Mouse (Mus musculus) hematopoietic stem cell, adult 5-6 weeks (primary cell): ENCODE results near the gene Olfr631. TPM values are rescaled to one million over a fixed set of nuclear protein-coding genes. Genes with fewer than 3 reads are reported as not detected.
"Not testable (repeated sequence)": the region's sequence is repeated elsewhere in the genome, so short reads cannot be mapped to it uniquely, and the experiment has no call there.

Source experiments
- ATAC-seq, 2 experiments: fragments of 125-278 bp in 1 of 2; replicated peaks in 1 of 2; 2 replicates each; pipeline ENCODE4 v1.8.0; 2016 to 2017; ENCODE audit warnings: inconsistent platforms in 2 of 2, mild to moderate bottlenecking in 2 of 2, moderate number of reproducible peaks in 2 of 2, low read depth in 1 of 2, moderate TSS enrichment in 1 of 2; ENCODE audit not compliant: low FRiP score in 2 of 2, poor library complexity in 2 of 2, severe bottlenecking in 2 of 2, insufficient read depth in 1 of 2, low TSS enrichment in 1 of 2
- total RNA-seq: library from RNA; stranded (forward); fragments of 172-1452, 232-1000 nt; gene quantifications from 2 replicates; pipeline ENCODE4 v1.2.3, GENCODE M21; 2017

The Olfr631 gene
- total RNA-seq = not detected in 2 replicates

DNA sequence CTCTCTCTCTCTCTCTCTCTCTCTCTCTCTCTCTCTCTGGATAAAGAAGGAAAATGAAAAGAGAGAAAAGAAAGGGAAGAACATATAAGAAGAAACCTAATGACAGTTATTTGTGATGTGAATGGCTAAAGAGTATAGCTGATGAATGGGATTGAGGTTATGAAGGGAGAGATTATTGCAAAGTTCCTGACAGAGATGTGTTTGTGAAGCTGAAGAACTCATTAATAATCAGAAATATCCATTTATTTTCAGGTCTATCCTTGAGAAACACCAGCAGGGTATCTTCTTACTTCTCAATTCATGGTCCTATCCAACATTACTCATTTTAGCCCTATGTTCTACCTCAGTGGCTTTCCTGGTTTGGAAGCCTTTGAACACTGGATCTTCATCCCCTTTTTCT is at the start of gene Olfr631:
Gene Olfr631 (plus strand): TSS at position 301 of the 400 bp plus-strand sequence.
- ATAC-seq = no peak

DNA sequence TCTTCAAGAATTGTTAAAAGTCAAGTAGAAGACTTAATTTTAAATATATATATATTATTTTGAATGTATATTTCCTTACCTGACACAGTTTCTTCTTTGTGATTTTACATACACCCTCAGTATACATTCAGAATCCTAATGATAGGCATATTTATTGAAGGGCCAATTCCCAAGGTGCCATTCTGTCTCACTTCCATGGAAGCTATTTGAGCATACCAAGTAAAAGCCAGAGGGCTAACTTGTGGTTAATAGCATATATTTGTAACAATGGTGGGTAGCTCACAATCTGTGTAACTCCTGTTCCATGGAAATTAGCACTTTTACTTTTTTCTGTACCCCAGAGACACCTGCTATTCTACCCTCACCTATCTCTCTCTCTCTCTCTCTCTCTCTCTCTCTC is 42.5 kb upstream of the Olfr631 start, which contains the start of gene Olfr66:
Gene Olfr66 (minus strand): TSS at position 101 of the 400 bp plus-strand sequence.
- no peak for ATAC-seq

DNA sequence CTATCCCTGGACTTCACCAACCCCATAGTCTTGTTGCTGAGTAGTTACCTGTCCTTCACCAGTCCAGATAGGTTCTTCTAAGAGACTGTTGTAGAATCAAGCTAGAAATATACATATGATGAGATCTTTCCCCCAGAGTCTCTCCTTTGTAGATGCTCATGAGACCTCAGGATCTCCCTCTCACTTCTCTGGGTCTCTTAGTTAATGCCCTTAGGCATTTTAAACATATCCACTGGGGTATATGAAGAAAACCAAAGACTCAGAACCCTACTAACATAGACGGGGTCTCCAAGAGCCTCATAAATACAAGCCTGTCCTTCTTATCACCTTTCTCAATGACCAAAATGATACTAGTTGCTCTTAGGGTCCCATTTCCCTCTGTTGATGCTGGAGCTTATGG is 34.2 kb upstream of the Olfr631 start, which contains the start of gene Olfr64:
Gene Olfr64 (minus strand): TSS at position 101 of the 400 bp plus-strand sequence.
- ATAC-seq = no peak

DNA sequence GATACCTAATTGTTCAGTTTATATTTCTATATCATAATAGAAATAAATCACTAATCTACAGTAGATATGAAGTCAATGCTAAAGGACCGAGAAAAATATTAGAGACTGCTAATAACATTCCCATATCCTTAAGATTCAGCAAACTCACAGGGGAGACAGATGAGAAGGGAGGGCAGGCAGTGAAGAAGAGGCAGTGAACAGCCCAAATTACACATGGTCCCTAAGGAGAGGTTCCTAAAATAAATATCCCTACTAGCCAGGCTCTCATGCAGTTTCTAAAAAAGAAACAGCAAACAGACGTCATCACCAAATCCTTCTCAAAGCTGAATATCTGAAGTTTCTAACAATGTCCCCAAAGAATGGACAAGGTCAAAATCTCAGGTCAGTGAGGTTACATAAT is 25.4 kb upstream of the Olfr631 start, which contains the start of gene Olfr65:
Gene Olfr65 (plus strand): TSS at position 301 of the 400 bp plus-strand sequence.
- no peak for ATAC-seq

DNA sequence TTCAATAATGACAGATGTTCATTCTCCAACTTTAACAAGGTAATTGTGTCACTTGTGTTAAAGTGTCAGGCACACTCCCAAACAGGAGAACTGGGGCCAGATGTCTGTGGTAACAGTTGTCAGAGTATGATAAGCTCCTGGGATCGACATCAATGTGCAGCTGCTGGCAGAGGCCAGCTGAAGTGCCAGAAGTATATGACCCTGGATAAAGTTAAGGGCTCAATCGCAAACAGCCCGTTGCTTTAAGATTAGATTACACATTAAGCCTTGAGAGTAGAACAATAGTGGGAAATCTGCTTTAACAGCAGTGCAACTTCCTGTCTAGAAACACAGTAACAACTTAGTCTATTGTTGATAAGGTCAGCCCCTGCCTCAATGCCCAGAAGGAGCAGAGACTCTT is 18.6 kb upstream of the Olfr631 start:
- peak; percentile 79 for ATAC-seq

DNA sequence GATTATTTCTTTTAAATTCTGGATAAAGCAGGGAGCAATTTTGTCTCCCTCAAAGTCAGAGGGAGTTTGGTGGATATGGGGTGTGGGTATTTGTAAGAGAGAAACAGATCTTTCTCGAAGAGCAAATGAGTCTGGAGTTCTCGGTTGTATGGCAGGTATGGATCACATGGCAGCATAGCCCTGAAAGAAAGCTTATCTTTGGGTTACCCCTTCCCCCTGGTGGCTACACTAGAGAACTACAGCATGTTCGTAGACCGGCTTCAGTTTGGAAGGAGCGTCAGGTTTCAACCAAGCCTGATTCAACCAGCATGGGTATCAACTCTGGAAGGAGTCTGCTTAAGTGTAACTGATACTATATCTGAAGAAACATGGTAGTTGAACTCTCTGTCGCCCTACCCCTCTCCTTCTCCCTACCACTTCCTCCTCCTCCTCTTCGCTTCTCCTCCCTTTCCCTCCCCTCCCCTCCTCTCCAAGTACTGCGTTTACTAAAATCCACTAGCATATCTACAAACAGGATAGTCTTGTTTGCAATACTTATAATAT is 15.6 kb upstream of the Olfr631 start:
- peak; percentile 36 to 39; a peak in 1 of 4 replicates for ATAC-seq

DNA sequence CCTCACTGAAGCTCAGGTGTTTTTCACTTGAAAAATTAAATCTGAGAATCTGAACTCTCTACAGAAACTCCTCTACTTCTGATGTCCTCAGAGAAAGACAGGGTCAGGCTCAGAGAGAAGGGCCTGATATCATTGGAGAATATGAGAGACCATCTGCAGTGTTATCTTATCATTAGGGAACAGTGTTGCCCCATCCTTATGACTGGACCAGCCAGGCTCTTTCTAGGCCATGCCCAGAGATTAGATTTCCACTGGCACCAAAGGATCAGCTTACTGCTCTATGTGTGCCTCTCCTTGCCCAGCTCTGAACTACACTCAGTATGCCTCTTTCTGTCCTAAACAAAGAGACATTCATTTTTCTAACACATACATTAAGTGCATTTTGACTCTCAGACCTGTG is 13.3 kb upstream of the Olfr631 start:
- ATAC-seq = no peak

DNA sequence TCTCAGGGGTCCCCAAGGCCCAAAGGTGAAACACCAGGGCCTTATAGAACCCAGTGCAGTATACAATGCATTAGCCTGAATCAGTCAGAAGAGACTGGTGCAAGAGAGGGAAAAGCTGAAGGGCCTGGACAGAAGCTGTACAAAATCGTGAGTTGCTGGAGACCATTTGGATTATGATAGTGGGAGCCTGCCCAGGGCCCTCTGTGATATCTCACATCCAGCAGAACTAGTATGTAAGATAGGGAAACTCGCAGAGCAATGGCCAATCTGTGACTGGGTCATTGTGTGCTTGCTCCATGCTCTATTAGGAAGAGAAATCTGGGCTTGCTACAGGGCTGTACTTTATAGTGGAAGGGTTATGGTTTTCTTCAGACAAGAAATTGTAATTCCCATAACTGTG is 5.6 kb downstream of the Olfr631 start, which contains the start of gene Olfr632:
Gene Olfr632 (plus strand): TSS at position 84 of the 400 bp plus-strand sequence.
- ATAC-seq = no peak

DNA sequence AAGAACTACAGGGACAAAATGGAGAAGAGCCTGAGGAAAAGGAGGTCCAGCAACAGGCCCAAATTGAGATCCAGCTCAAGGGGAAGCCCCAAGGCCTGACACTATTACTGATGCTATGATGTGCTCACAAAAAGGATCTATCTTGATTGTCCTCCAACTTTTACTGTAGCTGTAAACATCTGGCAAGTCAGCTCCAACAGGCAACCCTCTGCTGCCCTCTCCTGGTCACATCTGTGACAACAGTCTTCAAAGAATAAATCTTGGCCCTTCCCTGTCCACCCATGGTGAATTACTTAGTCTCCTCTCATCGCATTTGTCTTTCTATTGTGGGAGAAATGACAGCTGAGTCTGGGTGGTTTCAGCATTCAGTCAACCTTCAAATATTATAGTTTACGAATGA is 14.1 kb downstream of the Olfr631 start:
- peak; percentile 88 to 91 for ATAC-seq

DNA sequence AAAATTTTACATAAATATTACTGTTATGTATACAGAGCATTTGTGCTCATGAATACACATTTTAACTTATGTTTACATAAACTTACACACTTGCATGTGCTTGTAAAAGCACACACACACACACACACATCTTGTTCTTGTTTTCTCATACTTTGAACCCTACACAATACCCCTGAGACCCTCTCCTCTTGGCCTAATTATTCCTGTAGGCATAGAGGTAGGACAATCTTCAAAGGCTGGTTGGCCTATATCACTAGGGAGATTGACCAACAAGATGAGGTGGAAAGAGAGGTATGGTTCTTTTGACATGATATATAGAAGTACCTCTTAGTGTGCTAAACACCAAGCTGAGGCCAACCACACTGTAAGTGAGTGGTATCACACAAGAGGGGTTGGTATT is 15.5 kb downstream of the Olfr631 start, which contains the start of gene Olfr633:
Gene Olfr633 (plus strand): TSS at position 301 of the 400 bp plus-strand sequence.
- ATAC-seq = no peak

DNA sequence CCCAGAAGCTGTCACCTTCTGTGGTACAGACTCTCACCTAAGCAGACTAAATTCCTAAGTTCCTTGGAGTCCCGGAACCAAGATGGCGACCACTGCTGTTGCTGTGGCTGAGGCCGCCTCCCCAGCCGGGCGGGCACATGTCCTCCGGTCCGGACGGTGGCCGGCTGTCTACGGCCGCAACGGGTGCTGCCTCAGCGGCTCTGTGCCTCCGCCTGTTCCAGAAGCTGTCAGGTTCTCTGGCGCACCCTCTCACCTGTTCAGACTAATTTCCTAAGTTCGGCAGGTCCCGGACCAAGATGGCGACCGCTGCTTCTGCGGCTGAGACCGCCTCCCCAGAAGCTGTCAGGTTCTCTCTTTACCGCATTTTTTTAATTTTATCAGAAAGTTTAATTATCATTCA is 38.2 kb downstream of the Olfr631 start:
- not testable (repeated sequence) for ATAC-seq

DNA sequence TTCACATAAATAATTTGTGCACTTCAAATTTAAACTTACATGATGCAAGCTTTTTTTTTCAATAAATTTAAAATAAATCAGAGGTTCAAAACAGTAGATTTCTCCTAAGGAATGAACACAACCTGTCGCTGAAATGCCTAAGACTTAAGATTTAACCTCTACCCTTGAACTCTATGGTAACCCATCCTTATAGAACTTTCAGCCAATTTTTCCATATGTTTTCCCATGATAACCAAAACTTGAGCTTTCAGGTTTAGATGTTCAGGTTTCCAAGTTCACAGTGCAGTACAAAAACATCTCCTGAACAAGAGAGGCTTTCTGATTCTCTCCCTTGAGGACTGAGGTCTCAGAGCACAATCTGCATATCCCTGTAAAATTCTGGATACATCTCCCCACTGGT is 42.2 kb downstream of the Olfr631 start, which contains the start of gene Olfr635:
Gene Olfr635 (plus strand): TSS at position 301 of the 400 bp plus-strand sequence.
- ATAC-seq = no peak

DNA sequence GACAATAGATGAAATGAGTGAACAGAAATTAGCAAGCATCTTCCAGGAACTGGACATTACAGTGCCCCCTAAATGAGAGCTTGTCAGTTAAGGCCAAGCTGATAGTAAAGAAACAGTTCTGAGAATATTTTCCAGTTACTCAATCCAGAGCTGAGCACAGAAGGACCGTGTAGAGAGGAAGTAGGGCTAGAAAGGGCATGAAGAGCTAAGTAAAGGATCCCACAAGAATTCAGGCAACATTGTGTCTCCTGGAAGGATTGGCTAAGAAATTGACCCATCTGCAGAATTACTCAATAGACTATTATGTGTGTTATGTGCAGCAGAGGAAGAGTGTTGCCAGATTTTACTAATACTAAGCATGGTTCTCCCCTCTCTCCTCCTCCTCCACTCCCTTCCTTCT is 43.2 kb downstream of the Olfr631 start:
- ATAC-seq = no peak

Other genes with a start within 250 kb of the Olfr631 start
- not detected in 2 replicates for gene Olfr625-ps1, start 246.1 kb upstream of the Olfr631 start, total RNA-seq
- gene Olfr243, start 214.2 kb upstream of the Olfr631 start, total RNA-seq = not detected in 2 replicates
- not detected in 2 replicates for gene Olfr628, start 198.5 kb upstream of the Olfr631 start, total RNA-seq
- gene Olfr629, start 183.9 kb upstream of the Olfr631 start, total RNA-seq = not detected in 2 replicates
- not detected in 2 replicates for gene Olfr630, start 171.5 kb upstream of the Olfr631 start, total RNA-seq
- not detected in 2 replicates for gene Olfr69, start 157.2 kb upstream of the Olfr631 start, total RNA-seq
- gene Olfr68, start 149.1 kb upstream of the Olfr631 start, total RNA-seq = 0.88 TPM in 1 of 2 replicates, not detected in the other
- gene Olfr67, start 137.0 kb upstream of the Olfr631 start, total RNA-seq = not detected in 2 replicates
- 14.9 and 19.7 TPM in 2 replicates for gene Hbb-bt, start 114.8 kb upstream of the Olfr631 start, total RNA-seq
- 47.4 and 80.7 TPM in 2 replicates for gene Hbb-bs, start 100.7 kb upstream of the Olfr631 start, total RNA-seq
- not detected in 2 replicates for gene Hbb-bh2, start 88.3 kb upstream of the Olfr631 start, total RNA-seq
- gene Hbb-bh1, start 85.7 kb upstream of the Olfr631 start, total RNA-seq = not detected in 2 replicates
- gene Hbb-y, start 75.6 kb upstream of the Olfr631 start, total RNA-seq = not detected in 2 replicates
- gene Olfr66, start 42.6 kb upstream of the Olfr631 start, total RNA-seq = not detected in 2 replicates
- gene Olfr64, start 34.3 kb upstream of the Olfr631 start, total RNA-seq = not detected in 2 replicates
- not detected in 2 replicates for gene Olfr65, start 25.3 kb upstream of the Olfr631 start, total RNA-seq
- gene Olfr632, start 5.5 kb downstream of the Olfr631 start, total RNA-seq = 1.6 TPM in 1 of 2 replicates, not detected in the other
- gene Olfr633, start 15.6 kb downstream of the Olfr631 start, total RNA-seq = not detected in 2 replicates
- gene Olfr635, start 42.3 kb downstream of the Olfr631 start, total RNA-seq = not detected in 2 replicates
- gene Olfr638, start 69.9 kb downstream of the Olfr631 start, total RNA-seq = not detected in 2 replicates
- 0.13 TPM in 1 of 2 replicates, not detected in the other for gene Olfr639, start 88.5 kb downstream of the Olfr631 start, total RNA-seq
- gene Olfr640, start 96.7 kb downstream of the Olfr631 start, total RNA-seq = not detected in 2 replicates
- not detected in 2 replicates for gene Olfr641, start 106.6 kb downstream of the Olfr631 start, total RNA-seq
- 0.56 TPM in 1 of 2 replicates, not detected in the other for gene Olfr642, start 123.8 kb downstream of the Olfr631 start, total RNA-seq
- gene 4930516K23Rik, start 132.6 kb downstream of the Olfr631 start, total RNA-seq = not detected in 2 replicates
- 0.10 and 0.38 TPM in 2 replicates for gene Olfr644, start 143.0 kb downstream of the Olfr631 start, total RNA-seq
- not detected in 2 replicates for gene Olfr645, start 156.6 kb downstream of the Olfr631 start, total RNA-seq
- 0.38 TPM in 1 of 2 replicates, not detected in the other for gene Olfr646, start 176.0 kb downstream of the Olfr631 start, total RNA-seq
- gene Ubqln5, start 201.0 kb downstream of the Olfr631 start, total RNA-seq = 0.25 TPM in 1 of 2 replicates, not detected in the other
- not detected in 2 replicates for gene Olfr643, start 208.6 kb downstream of the Olfr631 start, total RNA-seq
- 0.13 and 0.30 TPM in 2 replicates for gene Ubqln3, start 214.5 kb downstream of the Olfr631 start, total RNA-seq
- gene Ubqlnl, start 221.7 kb downstream of the Olfr631 start, total RNA-seq = 0.05 TPM in 1 of 2 replicates, not detected in the other
- gene Olfm5, start 236.0 kb downstream of the Olfr631 start, total RNA-seq = 2.5 TPM in 1 of 2 replicates, not detected in the other